30 mouse cellular contexts compared by ENCODE assay signal in genomic region chr11:40737369-40737768, GRCm38 (mm10). TPM values are rescaled to one million over a fixed set of nuclear protein-coding genes. Genes with fewer than 3 reads are reported as not detected.
"Had no signal": no experiment of that assay in that cellular context is flagged by ENCODE, and none has a peak within 500 bp of the region (broad histone marks: within the 10 kb centered on the region; RNA-seq: fewer than 3 reads in every experiment).

No protein-coding gene starts in this region.

- H3K27ac ChIP-seq: heart, embryonic 13.5 days; heart, embryonic 15.5 days; hindbrain, embryonic 13.5 days; hindbrain, embryonic 15.5 days; hindbrain, postnatal 0 days; kidney, embryonic 15.5 days; kidney, postnatal 0 days; layer of hippocampus, adult 2 months; left cerebral cortex, adult 2 months; limb, embryonic 10.5 days; limb, embryonic 12.5 days; liver, embryonic 13.5 days; liver, embryonic 15.5 days had no signal

- H3K27me3 ChIP-seq: heart, embryonic 13.5 days; heart, embryonic 15.5 days; hindbrain, embryonic 13.5 days; hindbrain, embryonic 15.5 days; kidney, embryonic 15.5 days; limb, embryonic 12.5 days; liver, embryonic 13.5 days; liver, embryonic 15.5 days had no signal

- H3K9ac ChIP-seq: heart, embryonic 13.5 days; heart, embryonic 15.5 days; hindbrain, embryonic 13.5 days; hindbrain, embryonic 15.5 days; kidney, embryonic 15.5 days; limb, embryonic 12.5 days; liver, embryonic 13.5 days; liver, embryonic 15.5 days had no signal

- H3K4me3 ChIP-seq: heart, embryonic 13.5 days; heart, embryonic 15.5 days; hindbrain, embryonic 13.5 days; hindbrain, embryonic 15.5 days; kidney, embryonic 15.5 days; layer of hippocampus, adult 2 months; left cerebral cortex, adult 2 months; limb, embryonic 10.5 days; limb, embryonic 12.5 days; liver, embryonic 13.5 days; liver, embryonic 15.5 days had no signal

- H3K4me2 ChIP-seq: heart, embryonic 11.5 days; heart, embryonic 13.5 days; heart, embryonic 15.5 days; hindbrain, embryonic 13.5 days; hindbrain, embryonic 15.5 days; kidney, embryonic 15.5 days; limb, embryonic 12.5 days; liver, embryonic 11.5 days; liver, embryonic 13.5 days; liver, embryonic 15.5 days had no signal

- DNase-seq: gastrocnemius, postnatal 14 days; gastrocnemius, postnatal 36 days; heart, adult 18-20 months; heart, postnatal 14 days; heart, postnatal 36 days; kidney, adult 11 months; kidney, adult 2 months; kidney, adult 9 months; kidney, postnatal 14 days; kidney, postnatal 4 days; liver; liver, embryonic 13.5 days; lung, adult 18-20 months had no signal

- ATAC-seq: hindbrain, postnatal 0 days; intestine, embryonic 16.5 days had no signal

- H3K9me3 ChIP-seq: heart, embryonic 13.5 days; heart, embryonic 15.5 days; hindbrain, embryonic 13.5 days; hindbrain, embryonic 15.5 days; kidney, embryonic 15.5 days; limb, embryonic 10.5 days; limb, embryonic 12.5 days; liver, embryonic 13.5 days; liver, embryonic 15.5 days had no signal

RNA-seq across cellular contexts. Expression of gene Hmmr, which starts 4.1 kb away (rescaled TPM):
- total RNA-seq: gastrocnemius, adult 18-20 months; gastrocnemius, adult 8-10 months had no signal
